Mouse (Mus musculus) bone marrow macrophage, adult 2 months (primary cell): ENCODE measurements around the gene Fam229a.
"Not testable (repeated sequence)": the region's sequence is repeated elsewhere in the genome, so short reads cannot be mapped to it uniquely, and the experiment has no call there.

Experiments
- CTCF ChIP-seq: IDR thresholded peaks from 2 replicates; pipeline ENCODE4 v1.5.1; 2012; ENCODE audit warnings: low read depth, mild to moderate bottlenecking, low read length, moderate library complexity
- POLR2A ChIP-seq: IDR thresholded peaks from 2 replicates; pipeline ENCODE4 v1.6.1; 2012; ENCODE audit warnings: mild to moderate bottlenecking, low read depth, low read length, borderline replicate concordance

- not testable (repeated sequence) for TF ChIP-seq POLR2A, CTCF
Measured at GRCm38 (mm10) chr4:129457311-129457710, 33.7 kb upstream of the Fam229a start.
